Mouse (Mus musculus): ENCODE results near the gene Des. TPM values are rescaled to one million over a fixed set of nuclear protein-coding genes. Genes with fewer than 3 reads are reported as not detected.

The Des gene
- polyA plus RNA-seq, 1 experiment, result 2,193 TPM

- TF ChIP-seq E2F4 (IDR thresholded peaks at IDR 0.05; ENCODE audit: insufficient read depth) (no peak), MYOD1 (IDR thresholded peaks at IDR 0.05; ENCODE audit: control insufficient read depth in 1 of 3, insufficient read length in 2 of 3, low read depth in 2 of 3) (no peak), TCF12 (IDR thresholded peaks at IDR 0.05; ENCODE audit: insufficient read depth, poor library complexity, severe bottlenecking) (no peak), POLR2A (IDR thresholded peaks at IDR 0.05; ENCODE audit: insufficient read length, low read depth) (no peak), CEBPB (IDR thresholded peaks at IDR 0.05; ENCODE audit: insufficient read depth, poor library complexity, severe bottlenecking) (no peak), MAX (IDR thresholded peaks at IDR 0.05; ENCODE audit: low read depth) (no peak), USF1 (IDR thresholded peaks at IDR 0.05; ENCODE audit: low read depth) (no peak)
- Histone ChIP-seq H3K36me3 (ENCODE audit: control insufficient read depth, insufficient read depth) (no peaks in the 10 kb centered on the region), H3K4me3 (no peak overlapping the region), H3K79me2 (ENCODE audit: control insufficient read depth, insufficient read depth) (no peaks in the 10 kb centered on the region), H3K4me2 (ENCODE audit: low read depth) (no peak overlapping the region), H3ac (ENCODE audit: control insufficient read depth, insufficient read length) (no peak overlapping the region), H3K27me3 (ENCODE audit: control insufficient read depth, insufficient read depth, insufficient read length) (no peaks in the 10 kb centered on the region)
Observed at GRCm38 (mm10) chr1:75327461-75327860, 32.7 kb upstream of the Des start.

- Histone ChIP-seq H3K27me3 (ENCODE audit: control insufficient read depth, insufficient read depth, insufficient read length) (no peaks in the 10 kb centered on the region), H3K4me3 (no peak overlapping the region), H3K4me2 (ENCODE audit: low read depth) (no peak overlapping the region), H3ac (ENCODE audit: control insufficient read depth, insufficient read length) (no peak overlapping the region), H3K36me3 (ENCODE audit: control insufficient read depth, insufficient read depth) (no peaks in the 10 kb centered on the region), H3K79me2 (ENCODE audit: control insufficient read depth, insufficient read depth) (no peaks in the 10 kb centered on the region)
- TF ChIP-seq MYOD1 (IDR thresholded peaks at IDR 0.05; ENCODE audit: control insufficient read depth in 1 of 3, insufficient read length in 2 of 3, low read depth in 2 of 3), result no peak
- no peak for TF ChIP-seq MYOG (IDR thresholded peaks at IDR 0.05; ENCODE audit: control insufficient read depth in 1 of 3, insufficient read depth in 1 of 3, insufficient read length in 2 of 3, low read depth in 2 of 3)
- no peak for TF ChIP-seq SRF (IDR thresholded peaks at IDR 0.05; ENCODE audit: control insufficient read depth, insufficient read length, low read depth)
- TF ChIP-seq POLR2A (IDR thresholded peaks at IDR 0.05; ENCODE audit: insufficient read length, low read depth), result no peak
- no peak for TF ChIP-seq TCF3 (IDR thresholded peaks at IDR 0.05; ENCODE audit: insufficient read length, low read depth)
- TF ChIP-seq REST (IDR thresholded peaks at IDR 0.05; ENCODE audit: insufficient read depth, insufficient read length), result no peak
- TF ChIP-seq TCF12 (IDR thresholded peaks at IDR 0.05; ENCODE audit: insufficient read depth, poor library complexity, severe bottlenecking), result no peak
- TF ChIP-seq CEBPB (IDR thresholded peaks at IDR 0.05; ENCODE audit: insufficient read depth, poor library complexity, severe bottlenecking), result no peak
- no peak for TF ChIP-seq E2F4 (IDR thresholded peaks at IDR 0.05; ENCODE audit: insufficient read depth)
- no peak for TF ChIP-seq POLR2AphosphoS2 (IDR thresholded peaks at IDR 0.05; ENCODE audit: insufficient read length, low read depth)
- no peak for TF ChIP-seq MAX (IDR thresholded peaks at IDR 0.05; ENCODE audit: low read depth)
- TF ChIP-seq USF1 (IDR thresholded peaks at IDR 0.05; ENCODE audit: low read depth), result no peak
Observed at GRCm38 (mm10) chr1:75331271-75331670, 28.9 kb upstream of the Des start.

- Histone ChIP-seq H3K79me2 (ENCODE audit: control insufficient read depth, insufficient read depth) (no peaks in the 10 kb centered on the region), H3K27me3 (ENCODE audit: control insufficient read depth, insufficient read depth, insufficient read length) (no peaks in the 10 kb centered on the region), H3ac (ENCODE audit: control insufficient read depth, insufficient read length) (no peak overlapping the region), H3K36me3 (ENCODE audit: control insufficient read depth, insufficient read depth) (no peaks in the 10 kb centered on the region), H3K4me2 (ENCODE audit: low read depth) (no peak overlapping the region), H3K4me3 (no peak overlapping the region)
- TF ChIP-seq MAX (IDR thresholded peaks at IDR 0.05; ENCODE audit: low read depth) (no peak), POLR2A (IDR thresholded peaks at IDR 0.05; ENCODE audit: insufficient read length, low read depth) (no peak), SRF (IDR thresholded peaks at IDR 0.05; ENCODE audit: control insufficient read depth, insufficient read length, low read depth) (no peak), E2F4 (IDR thresholded peaks at IDR 0.05; ENCODE audit: insufficient read depth) (no peak), TCF3 (IDR thresholded peaks at IDR 0.05; ENCODE audit: insufficient read length, low read depth) (no peak), CEBPB (IDR thresholded peaks at IDR 0.05; ENCODE audit: insufficient read depth, poor library complexity, severe bottlenecking) (no peak), TCF12 (IDR thresholded peaks at IDR 0.05; ENCODE audit: insufficient read depth, poor library complexity, severe bottlenecking) (no peak), USF1 (IDR thresholded peaks at IDR 0.05; ENCODE audit: low read depth) (no peak), POLR2AphosphoS2 (IDR thresholded peaks at IDR 0.05; ENCODE audit: insufficient read length, low read depth) (no peak), MYOD1 (IDR thresholded peaks at IDR 0.05; ENCODE audit: control insufficient read depth in 1 of 3, insufficient read length in 2 of 3, low read depth in 2 of 3) (no peak), MYOG (IDR thresholded peaks at IDR 0.05; ENCODE audit: control insufficient read depth in 1 of 3, insufficient read depth in 1 of 3, insufficient read length in 2 of 3, low read depth in 2 of 3) (no peak), REST (IDR thresholded peaks at IDR 0.05; ENCODE audit: insufficient read depth, insufficient read length) (no peak)
Observed at GRCm38 (mm10) chr1:75336461-75336860, 23.7 kb upstream of the Des start.

- TF ChIP-seq USF1 (IDR thresholded peaks at IDR 0.05; ENCODE audit: low read depth), result no peak
- no peak for TF ChIP-seq SRF (IDR thresholded peaks at IDR 0.05; ENCODE audit: control insufficient read depth, insufficient read length, low read depth)
- no peak for TF ChIP-seq MYOD1 (IDR thresholded peaks at IDR 0.05; ENCODE audit: control insufficient read depth in 1 of 3, insufficient read length in 2 of 3, low read depth in 2 of 3)
- TF ChIP-seq TCF3 (IDR thresholded peaks at IDR 0.05; ENCODE audit: insufficient read length, low read depth), result no peak
- TF ChIP-seq MYOG (IDR thresholded peaks at IDR 0.05; ENCODE audit: control insufficient read depth in 1 of 3, insufficient read depth in 1 of 3, insufficient read length in 2 of 3, low read depth in 2 of 3), result no peak
- no peak for TF ChIP-seq CEBPB (IDR thresholded peaks at IDR 0.05; ENCODE audit: insufficient read depth, poor library complexity, severe bottlenecking)
- no peak for TF ChIP-seq E2F4 (IDR thresholded peaks at IDR 0.05; ENCODE audit: insufficient read depth)
- TF ChIP-seq REST (IDR thresholded peaks at IDR 0.05; ENCODE audit: insufficient read depth, insufficient read length), result no peak
- TF ChIP-seq MAX (IDR thresholded peaks at IDR 0.05; ENCODE audit: low read depth), result no peak
- TF ChIP-seq POLR2A (IDR thresholded peaks at IDR 0.05; ENCODE audit: insufficient read length, low read depth), result no peak
- no peak for TF ChIP-seq POLR2AphosphoS2 (IDR thresholded peaks at IDR 0.05; ENCODE audit: insufficient read length, low read depth)
- TF ChIP-seq TCF12 (IDR thresholded peaks at IDR 0.05; ENCODE audit: insufficient read depth, poor library complexity, severe bottlenecking), result no peak
- H3K27me3 ChIP-seq (ENCODE audit: control insufficient read depth, insufficient read depth, insufficient read length), result no peaks in the 10 kb centered on the region
Observed at GRCm38 (mm10) chr1:75337097-75337496, 23.0 kb upstream of the Des start.

More at GRCm38 (mm10) chr1:75337097-75337496, 23.0 kb upstream of the Des start:
- Histone ChIP-seq H3K36me3 (ENCODE audit: control insufficient read depth, insufficient read depth) (no peaks in the 10 kb centered on the region), H3ac (ENCODE audit: control insufficient read depth, insufficient read length) (no peak overlapping the region), H3K79me2 (ENCODE audit: control insufficient read depth, insufficient read depth) (no peaks in the 10 kb centered on the region), H3K4me3 (no peak overlapping the region), H3K4me2 (ENCODE audit: low read depth) (no peak overlapping the region)
